Mouse (Mus musculus) thymus, adult 18-20 months (tissue): Measurements from ENCODE around the gene Slc1a3.

Experiments used
- DNase-seq, 2 experiments: peaks; one replicate each; pipeline ENCODE4 v3.0.0; 2022; ENCODE audit warnings: mixed read lengths in 2 of 2

Slc1a3 gene

GRCm38 (mm10) chr15:8710146-8711006, at the start of gene Slc1a3:
Slc1a3 (minus strand) TSS chr15:8710764.
- no peak for DNase-seq

DNA sequence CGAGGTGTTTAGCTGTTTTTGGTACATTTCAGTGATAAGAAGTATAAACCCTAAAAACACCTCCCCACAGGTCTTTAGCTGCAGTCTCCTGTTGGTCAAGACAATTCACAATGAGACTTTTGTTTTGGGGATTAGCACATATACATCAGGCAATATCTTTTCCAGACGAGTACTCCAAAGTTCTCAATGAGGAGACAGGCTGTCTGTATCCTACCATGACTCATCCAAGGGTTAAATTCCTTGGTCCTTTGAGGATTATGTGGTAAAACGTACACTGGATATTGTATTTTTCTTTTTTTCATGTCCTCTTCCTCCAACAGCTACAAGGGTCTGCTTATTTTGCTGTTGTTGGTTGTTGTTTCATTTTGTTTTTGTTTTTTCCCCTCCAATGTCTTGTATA, 48.5 kb upstream of the Slc1a3 start:
- no peak for DNase-seq

DNA sequence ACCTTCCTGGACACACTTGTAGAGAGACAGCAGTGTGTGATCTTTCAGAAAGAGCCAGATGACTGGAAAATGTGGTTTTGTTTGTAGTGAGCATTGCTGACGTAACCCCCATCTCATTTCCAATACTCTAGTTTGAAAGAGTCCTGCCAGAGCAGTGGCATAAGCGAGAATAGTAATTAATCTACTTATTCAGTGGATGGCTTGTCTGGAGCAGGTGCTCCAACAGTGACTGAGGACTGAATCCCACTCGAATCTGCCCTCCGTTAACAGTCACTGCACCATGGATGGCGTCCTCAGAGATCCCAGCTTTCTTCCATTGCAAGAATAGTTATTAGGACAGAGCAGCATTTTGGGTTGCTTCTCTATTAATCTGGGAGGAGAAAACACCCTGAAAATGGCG, 45.9 kb upstream of the Slc1a3 start:
- no peak for DNase-seq

GRCm38 (mm10) chr15:8749762-8750161, 39.2 kb upstream of the Slc1a3 start:
- DNase-seq = no peak

- DNase-seq = no peak
Observed at GRCm38 (mm10) chr15:8748771-8749170, 38.2 kb upstream of the Slc1a3 start.

- DNase-seq = no peak
Observed at GRCm38 (mm10) chr15:8741593-8741992, 31.0 kb upstream of the Slc1a3 start.

GRCm38 (mm10) chr15:8740724-8741123, 30.2 kb upstream of the Slc1a3 start:
- no peak for DNase-seq

GRCm38 (mm10) chr15:8738156-8738555, 27.6 kb upstream of the Slc1a3 start:
- no peak for DNase-seq

GRCm38 (mm10) chr15:8734363-8734739, 23.8 kb upstream of the Slc1a3 start:
- no peak for DNase-seq

DNA sequence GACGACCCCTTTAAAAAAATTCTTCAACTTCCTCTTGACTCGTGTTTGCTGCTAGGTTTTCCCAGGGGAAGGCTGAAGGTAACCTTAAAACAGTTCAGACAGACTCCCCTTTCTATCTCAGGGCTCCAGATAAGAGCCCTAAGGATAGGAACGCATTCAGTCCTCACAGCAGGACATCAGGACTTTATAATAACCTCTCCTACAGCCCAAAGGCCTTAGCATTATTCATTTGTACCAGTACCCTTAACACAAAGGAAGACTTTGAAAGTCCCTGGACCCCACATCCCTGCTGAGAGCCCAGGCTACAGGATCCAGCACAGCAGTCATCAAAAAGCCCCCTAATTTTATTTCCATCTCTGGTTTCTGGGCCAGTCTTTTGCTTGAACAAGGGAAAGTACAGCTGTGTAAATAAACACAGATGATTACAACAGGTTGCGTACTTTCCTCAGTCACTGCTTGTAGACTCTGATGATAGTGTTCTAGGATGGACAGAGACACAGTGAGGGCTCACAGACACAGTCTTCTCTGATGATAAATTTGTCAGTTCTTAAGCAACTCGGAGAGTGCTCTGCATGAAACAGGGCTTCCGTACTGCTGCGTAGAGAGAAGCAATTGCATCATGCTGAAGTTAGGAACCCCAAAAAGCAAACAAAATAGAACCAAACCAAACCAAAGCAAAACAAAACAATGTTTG, 23.3 kb upstream of the Slc1a3 start:
- DNase-seq = no peak

- DNase-seq = no peak
Observed at GRCm38 (mm10) chr15:8728861-8729260, 18.3 kb upstream of the Slc1a3 start.

DNA sequence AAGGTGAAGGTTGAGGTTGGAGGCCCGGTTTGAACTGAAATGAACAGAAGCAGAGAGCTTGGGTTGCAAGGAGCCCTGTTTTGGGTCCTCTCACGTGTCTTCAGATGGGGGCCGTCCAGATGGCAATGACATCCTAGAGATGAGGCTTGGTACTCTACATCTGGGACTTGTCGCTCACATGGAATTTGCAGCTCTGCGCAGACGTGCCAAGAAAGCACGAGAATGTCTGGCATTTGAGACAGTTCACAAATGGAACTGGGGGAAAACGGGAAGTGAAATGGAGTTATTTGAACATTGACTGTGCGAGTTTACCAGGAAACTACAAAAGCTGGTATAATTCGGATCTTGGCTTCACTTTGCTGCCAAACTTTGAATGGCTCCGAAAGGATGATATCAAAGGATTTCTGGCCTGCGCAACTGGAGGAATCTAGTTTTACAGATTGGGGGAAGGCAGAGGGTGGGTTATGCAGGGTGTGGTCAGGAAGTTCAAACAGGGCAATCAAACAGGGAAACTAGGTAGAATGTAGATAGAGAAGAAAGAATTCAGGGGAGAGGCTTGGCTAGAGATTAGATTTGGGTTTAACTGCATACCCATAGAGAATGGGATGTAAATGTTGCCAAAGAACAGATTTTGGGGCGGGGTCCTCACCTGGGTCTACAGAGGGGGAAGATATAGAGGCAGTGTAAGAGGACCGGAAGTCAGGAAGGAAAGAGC, 12.0 kb upstream of the Slc1a3 start:
- no peak for DNase-seq

DNA sequence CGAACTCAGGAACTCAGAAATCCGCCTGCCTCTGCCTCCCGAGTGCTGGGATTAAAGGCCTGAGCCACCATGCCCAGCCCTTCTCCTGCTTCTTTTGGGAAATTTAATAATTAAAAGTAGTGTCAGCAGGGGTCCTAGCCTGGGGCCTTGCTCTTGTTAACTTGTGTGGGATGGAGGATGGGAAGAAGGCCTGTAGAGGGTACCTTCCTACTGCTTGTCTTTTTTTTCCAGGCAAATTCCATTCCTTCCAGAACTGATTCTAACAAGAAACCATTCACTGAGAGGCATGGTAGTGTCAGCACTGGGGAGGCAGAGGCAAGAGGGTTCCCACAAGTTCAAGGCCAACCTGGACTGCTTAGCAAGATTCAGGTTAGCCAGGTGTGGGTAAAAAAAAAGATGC, 11.2 kb upstream of the Slc1a3 start:
- no peak for DNase-seq

DNA sequence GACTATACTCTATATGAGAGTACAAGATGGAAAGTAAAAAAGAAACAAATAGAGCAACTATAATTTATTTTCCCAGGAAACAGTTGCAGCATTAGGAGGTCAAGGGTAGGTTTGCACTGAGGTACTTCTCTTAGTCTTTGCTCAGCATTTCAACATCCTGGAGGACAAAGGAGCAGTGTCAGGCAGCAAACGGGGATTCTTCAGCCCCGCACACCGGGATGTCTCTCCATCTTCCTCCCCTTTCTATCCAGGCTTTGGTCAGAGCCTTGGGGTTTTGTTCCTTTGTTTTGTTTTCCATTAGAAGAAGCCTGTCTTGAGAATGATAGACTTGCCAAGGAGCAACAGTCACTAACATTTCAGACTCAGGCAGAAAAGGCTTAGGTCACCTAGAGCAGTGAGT, 10.4 kb upstream of the Slc1a3 start:
- no peak for DNase-seq

DNA sequence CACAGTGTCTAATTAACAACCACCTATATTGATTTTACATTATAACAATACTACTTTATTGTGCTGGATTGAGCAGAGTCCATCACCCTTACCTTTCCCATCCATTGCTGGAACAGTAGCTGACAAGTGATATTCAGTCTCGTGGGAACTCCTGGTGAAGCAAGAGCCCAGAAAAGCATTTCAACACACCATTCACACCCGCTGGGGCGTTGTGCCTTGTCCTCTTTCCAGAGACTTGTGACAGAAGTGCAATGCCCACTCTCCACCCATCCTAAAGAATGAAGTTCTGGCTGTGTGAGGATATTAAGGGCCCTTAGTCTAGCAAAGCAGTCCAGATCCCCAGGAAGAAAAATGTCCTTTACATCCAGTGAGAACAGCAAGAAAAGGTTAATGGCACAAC, 7.9 kb upstream of the Slc1a3 start:
- no peak for DNase-seq

- DNase-seq = no peak
Observed at GRCm38 (mm10) chr15:8717021-8717571, 6.5 kb upstream of the Slc1a3 start.

GRCm38 (mm10) chr15:8716330-8716964, 5.9 kb upstream of the Slc1a3 start:
- no peak for DNase-seq

DNA sequence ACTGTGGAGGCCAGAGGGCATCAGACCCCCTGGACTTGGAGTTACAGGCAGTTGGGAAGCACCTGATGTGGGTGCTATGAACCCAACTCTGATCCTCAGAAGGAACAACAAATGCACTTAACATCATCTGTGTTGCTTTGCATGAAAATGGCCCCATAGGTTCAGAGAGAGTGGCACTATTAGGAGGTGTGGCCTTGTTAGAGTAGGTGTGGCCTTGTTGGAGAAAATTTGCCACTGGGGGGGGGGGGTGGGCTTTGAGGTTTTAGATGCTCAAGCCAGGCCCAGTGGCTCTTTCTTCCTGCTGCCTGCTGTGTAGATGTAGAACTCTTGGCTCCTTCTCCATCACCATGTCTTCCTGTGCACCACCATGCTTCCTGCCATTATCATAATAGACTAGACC, 5.1 kb upstream of the Slc1a3 start:
- DNase-seq = no peak

GRCm38 (mm10) chr15:8712433-8712984, 1.9 kb upstream of the Slc1a3 start:
- DNase-seq = no peak

- DNase-seq = no peak
Observed at GRCm38 (mm10) chr15:8711630-8712310, 1.2 kb upstream of the Slc1a3 start.

- DNase-seq = no peak
Observed at GRCm38 (mm10) chr15:8709578-8709977, 986 bp downstream of the Slc1a3 start.

DNA sequence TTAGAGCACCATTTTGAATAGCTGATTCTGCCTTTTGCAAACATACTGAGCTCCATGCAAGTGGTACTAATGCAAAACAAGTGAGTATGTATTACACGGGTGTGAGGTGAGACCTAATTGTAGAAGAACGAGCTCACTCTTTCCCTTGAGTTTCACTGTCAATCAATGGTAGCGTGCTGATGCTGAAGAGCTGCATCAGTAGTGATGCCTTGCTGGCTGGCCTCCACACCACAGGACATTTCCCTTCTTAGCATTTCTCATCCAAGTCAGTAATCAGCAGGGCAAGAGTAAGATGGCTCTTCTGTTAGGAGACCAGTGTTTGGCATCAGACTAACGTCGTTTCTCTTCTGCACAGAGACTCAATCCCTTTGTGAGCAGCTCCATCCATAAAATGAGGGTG, 4.0 kb downstream of the Slc1a3 start:
- no peak for DNase-seq
